Mouse (Mus musculus): ENCODE measurements around the gene Nptx1.

GRCm38 (mm10) chr11:119500011-119500410 lies 47.5 kb downstream of the Nptx1 start:
- TF ChIP-seq CTCF (IDR thresholded peaks at IDR 0.05; ENCODE audit: low read depth), result no peak
- no peak for TF ChIP-seq EP300 (IDR thresholded peaks at IDR 0.05; ENCODE audit: low read depth)
